Mouse (Mus musculus) lung, adult 2 months (tissue): ENCODE data around the gene Syngr2.

Experiments
- CTCF ChIP-seq: fragments of 200-500 bp; IDR thresholded peaks from 2 replicates; pipeline ENCODE4 v1.5.1; 2011; ENCODE audit warnings: mild to moderate bottlenecking, low read length, control low read depth; ENCODE audit not compliant: insufficient read depth
- POLR2A ChIP-seq: fragments of 200-500 bp; IDR thresholded peaks from 2 replicates; pipeline ENCODE4 v1.6.1; 2011; ENCODE audit warnings: low read depth, mild to moderate bottlenecking, control low read depth, low read length, borderline replicate concordance; ENCODE audit errors: extremely low read depth

DNA sequence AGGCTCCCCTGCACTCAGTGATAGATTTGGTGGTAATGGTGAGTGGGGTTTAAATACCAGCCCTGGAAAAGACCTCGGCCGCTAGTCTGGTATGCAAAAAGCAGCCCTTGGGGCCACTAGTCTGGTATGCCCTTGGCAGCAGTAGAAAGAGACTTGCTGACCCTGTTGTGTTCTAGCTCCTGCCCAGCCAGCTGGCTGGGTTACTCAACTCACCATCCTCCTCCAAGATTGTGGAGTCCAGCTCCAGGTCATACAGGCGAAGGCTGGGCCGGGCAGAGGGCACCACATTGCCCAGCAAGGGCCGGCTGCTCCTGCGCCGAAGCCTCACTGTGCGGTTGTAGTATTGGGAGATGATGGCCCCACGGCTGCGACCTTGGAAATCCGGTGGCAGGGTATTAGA lies 31.4 kb upstream of the Syngr2 start:
- TF ChIP-seq POLR2A (no peak), CTCF (no peak)
